Mouse (Mus musculus): ENCODE measurements at regions not wholly inside any gene's neighbourhood (a gene's known extent, or its start where the extent isn't known, plus 50 kb on each side); places are given as distances from the start of the nearest gene placed in this dataset.

- Histone ChIP-seq H3K36me3 (ENCODE audit: control insufficient read depth, insufficient read depth, low read length) (no peaks in the 10 kb centered on the region), H3K9ac (ENCODE audit: low read depth, low read length) (no peak overlapping the region), H3K27ac (ENCODE audit: low read depth, low read length) (no peak overlapping the region), H3K27me3 (replicated peaks; ENCODE audit: control insufficient read depth, insufficient read depth, low read length) (no peaks in the 10 kb centered on the region), H3K4me2 (ENCODE audit: low read length) (no peak overlapping the region), H3K9me3 (ENCODE audit: control insufficient read depth, low read length) (no peaks in the 10 kb centered on the region), H3K4me3 (ENCODE audit: low read length) (no peak overlapping the region), H3K4me1 (ENCODE audit: control insufficient read depth, insufficient read depth, low read depth, low read length) (no peaks in the 10 kb centered on the region)
- 82% methylated on average over 2 of the region's 2 CpGs for WGBS
- ATAC-seq, result no peak
Observed at GRCm38 (mm10) chr3:81482742-81483141, 446.5 kb downstream of the Pdgfc start.

DNA sequence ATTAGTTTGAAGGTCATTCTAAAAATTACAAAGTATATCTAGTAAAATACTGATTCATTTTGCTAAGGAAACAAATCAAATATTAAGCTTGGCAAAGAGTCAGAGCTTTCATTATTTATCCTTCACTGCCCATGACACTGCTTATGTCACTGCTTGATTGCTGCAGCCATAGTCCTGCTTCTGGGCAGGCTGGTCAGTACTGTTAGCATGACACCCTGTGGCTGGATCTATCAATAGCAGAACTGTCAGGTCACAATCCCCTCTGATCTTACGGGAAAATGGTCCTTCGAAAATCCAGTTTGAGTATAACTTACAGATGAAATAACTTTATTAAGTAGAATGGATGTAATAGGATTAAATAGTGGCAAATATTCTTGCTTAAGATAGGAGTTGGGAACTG is 447.1 kb downstream of the Pdgfc start:
- 67% methylated on average over 2 of the region's 2 CpGs for WGBS
- H3K27ac ChIP-seq (ENCODE audit: low read depth, low read length), result no peak overlapping the region
- no peaks in the 10 kb centered on the region for H3K4me1 ChIP-seq (ENCODE audit: control insufficient read depth, insufficient read depth, low read depth, low read length)
- H3K4me2 ChIP-seq (ENCODE audit: low read length), result no peak overlapping the region
- no peak for ATAC-seq
- no peaks in the 10 kb centered on the region for H3K36me3 ChIP-seq (ENCODE audit: control insufficient read depth, insufficient read depth, low read length)
- no peaks in the 10 kb centered on the region for H3K9me3 ChIP-seq (ENCODE audit: control insufficient read depth, low read length)
- H3K4me3 ChIP-seq (ENCODE audit: low read length), result no peak overlapping the region
- H3K9ac ChIP-seq (ENCODE audit: low read depth, low read length), result no peak overlapping the region
- H3K27me3 ChIP-seq (replicated peaks; ENCODE audit: control insufficient read depth, insufficient read depth, low read length), result no peaks in the 10 kb centered on the region

- Histone ChIP-seq H3K27me3 (replicated peaks; ENCODE audit: control insufficient read depth, insufficient read depth, low read length) (no peaks in the 10 kb centered on the region), H3K27ac (ENCODE audit: low read depth, low read length) (no peak overlapping the region), H3K9ac (ENCODE audit: low read depth, low read length) (no peak overlapping the region), H3K4me2 (ENCODE audit: low read length) (no peak overlapping the region), H3K9me3 (ENCODE audit: control insufficient read depth, low read length) (no peaks in the 10 kb centered on the region), H3K36me3 (ENCODE audit: control insufficient read depth, insufficient read depth, low read length) (no peaks in the 10 kb centered on the region), H3K4me1 (ENCODE audit: control insufficient read depth, insufficient read depth, low read depth, low read length) (no peaks in the 10 kb centered on the region), H3K4me3 (ENCODE audit: low read length) (no peak overlapping the region)
- no peak for ATAC-seq
- WGBS, result 84% methylated on average over 1 of the region's 1 CpGs
Observed at GRCm38 (mm10) chr3:81505316-81505715, 427.1 kb upstream of the Ctso start.

DNA sequence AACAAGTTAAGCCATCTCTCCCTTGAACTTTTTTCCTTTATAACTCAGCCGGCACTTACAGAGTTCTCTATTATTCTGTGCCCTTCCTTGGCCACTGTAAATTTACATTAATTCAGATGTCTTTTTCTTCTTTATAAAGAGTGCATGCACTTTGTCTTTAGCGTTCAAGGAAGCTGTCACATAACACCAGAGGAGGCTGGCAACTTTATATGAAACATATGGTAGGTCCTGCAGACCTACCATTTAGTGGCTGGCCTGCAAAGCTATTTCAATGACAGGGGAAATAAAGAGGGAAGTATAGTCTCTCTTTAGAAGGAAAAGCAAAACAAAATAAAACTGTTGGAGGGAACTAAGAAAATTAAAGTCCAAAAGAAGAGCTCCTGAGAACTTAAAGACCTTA is 423.8 kb upstream of the Ctso start:
- H3K4me2 ChIP-seq (ENCODE audit: low read length), result no peak overlapping the region
- ATAC-seq, result no peak
- WGBS, result 30% methylated on average over 2 of the region's 2 CpGs
- no peaks in the 10 kb centered on the region for H3K27me3 ChIP-seq (replicated peaks; ENCODE audit: control insufficient read depth, insufficient read depth, low read length)
- no peak overlapping the region for H3K9ac ChIP-seq (ENCODE audit: low read depth, low read length)
- no peaks in the 10 kb centered on the region for H3K36me3 ChIP-seq (ENCODE audit: control insufficient read depth, insufficient read depth, low read length)
- H3K4me3 ChIP-seq (ENCODE audit: low read length), result no peak overlapping the region
- H3K9me3 ChIP-seq (ENCODE audit: control insufficient read depth, low read length), result no peaks in the 10 kb centered on the region
- no peaks in the 10 kb centered on the region for H3K4me1 ChIP-seq (ENCODE audit: control insufficient read depth, insufficient read depth, low read depth, low read length)
- no peak overlapping the region for H3K27ac ChIP-seq (ENCODE audit: low read depth, low read length)

- no peak for ATAC-seq
Observed at GRCm38 (mm10) chr3:81521804-81522203, 410.6 kb upstream of the Ctso start.

GRCm38 (mm10) chr3:81530872-81531271 is 401.5 kb upstream of the Ctso start:
- Histone ChIP-seq H3K4me2 (ENCODE audit: low read length) (no peak overlapping the region), H3K4me3 (ENCODE audit: low read length) (no peak overlapping the region), H3K9me3 (ENCODE audit: control insufficient read depth, low read length) (no peaks in the 10 kb centered on the region), H3K4me1 (ENCODE audit: control insufficient read depth, insufficient read depth, low read depth, low read length) (no peaks in the 10 kb centered on the region), H3K9ac (ENCODE audit: low read depth, low read length) (no peak overlapping the region), H3K36me3 (ENCODE audit: control insufficient read depth, insufficient read depth, low read length) (no peaks in the 10 kb centered on the region), H3K27ac (ENCODE audit: low read depth, low read length) (no peak overlapping the region), H3K27me3 (replicated peaks; ENCODE audit: control insufficient read depth, insufficient read depth, low read length) (no peaks in the 10 kb centered on the region)
- ATAC-seq, result no peak
- 95% methylated on average over 1 of the region's 1 CpGs for WGBS

More at GRCm38 (mm10) chr3:81521804-81522203, 410.6 kb upstream of the Ctso start:
- no peaks in the 10 kb centered on the region for H3K27me3 ChIP-seq (replicated peaks; ENCODE audit: control insufficient read depth, insufficient read depth, low read length)
- 38% methylated on average over 4 of the region's 4 CpGs for WGBS
- H3K9ac ChIP-seq (ENCODE audit: low read depth, low read length), result no peak overlapping the region
- no peak overlapping the region for H3K27ac ChIP-seq (ENCODE audit: low read depth, low read length)
- H3K36me3 ChIP-seq (ENCODE audit: control insufficient read depth, insufficient read depth, low read length), result no peaks in the 10 kb centered on the region
- no peak overlapping the region for H3K4me2 ChIP-seq (ENCODE audit: low read length)
- H3K4me1 ChIP-seq (ENCODE audit: control insufficient read depth, insufficient read depth, low read depth, low read length), result no peaks in the 10 kb centered on the region
- H3K9me3 ChIP-seq (ENCODE audit: control insufficient read depth, low read length), result no peaks in the 10 kb centered on the region
- no peak overlapping the region for H3K4me3 ChIP-seq (ENCODE audit: low read length)

DNA sequence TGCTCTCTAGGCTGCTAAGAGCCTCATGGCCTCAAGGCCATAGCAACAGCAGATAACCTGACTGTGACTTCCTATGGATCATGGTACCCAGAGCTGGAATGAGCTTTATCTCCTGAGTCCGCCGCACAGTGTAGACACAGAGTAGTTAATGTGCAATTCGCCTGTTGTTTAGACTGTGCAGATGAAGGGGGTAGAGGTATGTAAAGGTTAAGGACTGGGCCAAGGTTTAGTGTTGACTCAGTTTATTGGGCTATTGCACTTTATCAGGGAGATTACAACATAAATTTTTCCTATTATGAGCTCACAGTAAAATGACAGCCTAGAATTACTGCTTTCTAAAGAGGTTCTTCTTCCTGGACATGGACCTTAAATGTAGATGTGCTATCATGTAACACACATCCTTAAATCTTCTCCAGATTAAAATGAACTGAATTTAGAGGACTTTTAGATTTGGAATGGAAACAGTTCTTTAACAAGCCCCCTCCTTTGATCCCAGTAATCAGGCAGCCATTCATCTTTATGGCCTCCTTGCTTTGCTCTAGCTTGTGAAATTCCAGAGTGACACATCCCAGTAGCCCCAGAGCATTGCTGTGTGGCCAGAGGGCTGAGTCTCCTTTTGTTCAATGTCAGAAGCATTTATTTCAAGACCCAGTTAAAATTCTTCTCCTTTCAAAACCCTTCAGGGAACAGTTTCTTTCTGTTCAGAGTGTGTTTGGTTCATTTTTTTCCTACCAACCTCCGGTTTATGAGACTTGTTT is 396.8 kb upstream of the Ctso start:
- Histone ChIP-seq H3K4me2 (ENCODE audit: low read length) (no peak overlapping the region), H3K27me3 (replicated peaks; ENCODE audit: control insufficient read depth, insufficient read depth, low read length) (no peaks in the 10 kb centered on the region), H3K9me3 (ENCODE audit: control insufficient read depth, low read length) (no peaks in the 10 kb centered on the region), H3K4me3 (ENCODE audit: low read length) (no peak overlapping the region), H3K36me3 (ENCODE audit: control insufficient read depth, insufficient read depth, low read length) (no peaks in the 10 kb centered on the region), H3K4me1 (ENCODE audit: control insufficient read depth, insufficient read depth, low read depth, low read length) (no peaks in the 10 kb centered on the region), H3K27ac (ENCODE audit: low read depth, low read length) (no peak overlapping the region), H3K9ac (ENCODE audit: low read depth, low read length) (no peak overlapping the region)
- ATAC-seq, result no peak
- 80% methylated on average over 4 of the region's 4 CpGs for WGBS

DNA sequence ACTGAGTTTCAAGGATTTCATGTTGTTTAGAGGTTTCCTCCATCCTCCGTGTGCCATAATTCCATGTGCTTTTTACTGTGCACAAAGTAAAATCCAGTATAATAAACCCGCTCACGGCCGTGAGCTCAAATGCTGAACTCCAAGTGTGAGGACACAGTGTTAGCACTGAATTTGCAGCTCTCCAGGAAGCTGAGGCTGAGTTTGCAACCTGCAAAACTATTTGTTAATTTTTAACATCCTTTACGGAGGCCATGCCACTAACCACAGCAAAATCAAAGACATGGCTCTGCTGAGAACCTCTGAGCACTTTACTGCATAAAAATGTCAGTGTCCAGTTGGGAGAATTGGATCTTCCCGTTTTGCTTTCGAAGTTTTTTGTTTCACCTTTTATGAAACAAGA is 377.6 kb upstream of the Ctso start:
- 75% methylated on average over 7 of the region's 7 CpGs for WGBS
- no peak overlapping the region for H3K9ac ChIP-seq (ENCODE audit: low read depth, low read length)
- H3K27ac ChIP-seq (ENCODE audit: low read depth, low read length), result no peak overlapping the region
- no peaks in the 10 kb centered on the region for H3K4me1 ChIP-seq (ENCODE audit: control insufficient read depth, insufficient read depth, low read depth, low read length)
- H3K9me3 ChIP-seq (ENCODE audit: control insufficient read depth, low read length), result no peaks in the 10 kb centered on the region
- H3K36me3 ChIP-seq (ENCODE audit: control insufficient read depth, insufficient read depth, low read length), result no peaks in the 10 kb centered on the region
- H3K4me2 ChIP-seq (ENCODE audit: low read length), result no peak overlapping the region
- no peak overlapping the region for H3K4me3 ChIP-seq (ENCODE audit: low read length)
- H3K27me3 ChIP-seq (replicated peaks; ENCODE audit: control insufficient read depth, insufficient read depth, low read length), result no peaks in the 10 kb centered on the region
- no peak for ATAC-seq

- WGBS, result 87% methylated on average over 2 of the region's 2 CpGs
- Histone ChIP-seq H3K27ac (ENCODE audit: low read depth, low read length) (no peak overlapping the region), H3K36me3 (ENCODE audit: control insufficient read depth, insufficient read depth, low read length) (no peaks in the 10 kb centered on the region), H3K9me3 (ENCODE audit: control insufficient read depth, low read length) (no peaks in the 10 kb centered on the region), H3K4me2 (ENCODE audit: low read length) (no peak overlapping the region), H3K9ac (ENCODE audit: low read depth, low read length) (no peak overlapping the region), H3K4me3 (ENCODE audit: low read length) (no peak overlapping the region), H3K4me1 (ENCODE audit: control insufficient read depth, insufficient read depth, low read depth, low read length) (no peaks in the 10 kb centered on the region), H3K27me3 (replicated peaks; ENCODE audit: control insufficient read depth, insufficient read depth, low read length) (no peaks in the 10 kb centered on the region)
- ATAC-seq, result no peak
Observed at GRCm38 (mm10) chr3:81562610-81563258, 369.7 kb upstream of the Ctso start.

All from hindbrain, embryonic 16.5 days (tissue).